Mouse (Mus musculus) kidney, adult 2 months (tissue): ENCODE results near the gene Pga5. TPM values are rescaled to one million over a fixed set of nuclear protein-coding genes. Genes with fewer than 3 reads are reported as not detected.

Experiments used
- DNase-seq: peaks from one replicate; pipeline ENCODE4 v3.0.0; 2021
- H3K27ac ChIP-seq: fragments of 200-500 bp; 2 replicates; pipeline ENCODE4 v1.5.1; 2012; ENCODE audit warnings: low read depth, low read length, control low read depth, inconsistent platforms; ENCODE audit not compliant: insufficient read depth
- H3K27me3 ChIP-seq: fragments of 200-500 bp; replicated peaks from 2 replicates; pipeline ENCODE4 v1.6.1; 2012; ENCODE audit warnings: mild to moderate bottlenecking, moderate library complexity, low read length, inconsistent platforms; ENCODE audit not compliant: control insufficient read depth, insufficient read depth
- H3K36me3 ChIP-seq: fragments of 200-500 bp; 2 replicates; pipeline ENCODE4 v1.6.1; 2012; ENCODE audit warnings: mild to moderate bottlenecking, moderate library complexity, low read length, inconsistent platforms; ENCODE audit not compliant: control insufficient read depth, insufficient read depth
- H3K4me1 ChIP-seq: fragments of 200-500 bp; 2 replicates; pipeline ENCODE4 v1.6.1; 2011; ENCODE audit warnings: low read length; ENCODE audit not compliant: control insufficient read depth, insufficient read depth
- H3K4me3 ChIP-seq: fragments of 200-500 bp; 2 replicates; pipeline ENCODE4 v1.5.1; 2011; ENCODE audit warnings: mild to moderate bottlenecking, low read depth, low read length, control low read depth; ENCODE audit not compliant: insufficient read depth
- CTCF ChIP-seq: fragments of 200-500 bp; conservative IDR thresholded peaks from 2 replicates; pipeline ENCODE4 v1.5.1; 2011; ENCODE audit warnings: low read depth, mild to moderate bottlenecking, control low read depth, low read length, moderate library complexity, mixed read lengths; ENCODE audit not compliant: insufficient read depth, insufficient read length
- POLR2A ChIP-seq: fragments of 200-500 bp; IDR thresholded peaks from one replicate; pipeline ENCODE4 v1.6.1; 2011; ENCODE audit warnings: low read depth, low read length, control low read depth
- WGBS: fragments of 180-500 bp; shearing (Covaris S2); methylation state at CpG from one replicate; pipeline ENCODE4 v1.1.7; 2018; 5-methylcytosine and 5-hydroxymethylcytosine counted together
- polyA plus RNA-seq: library from polyadenylated mRNA; depleted of rRNA; stranded (reverse); fragments of >200 nt; gene quantifications from 2 replicates; pipeline ENCODE4 v1.2.3, GENCODE M21; 2012; rRNA removed

Pga5 gene
- 0.80 and 1.0 TPM in 2 replicates for polyA plus RNA-seq

- Histone ChIP-seq H3K4me1 (no peaks in the 10 kb centered on the region), H3K27ac (no peak within 1 kb of the TSS), H3K36me3 (no peaks in the 10 kb centered on the region), H3K27me3 (no peaks in the 10 kb centered on the region), H3K4me3 (no peak within 1 kb of the TSS)
- DNase-seq, result peak; percentile 90
- TF ChIP-seq POLR2A, result no peak
- TF ChIP-seq CTCF, result peak; percentile 96
- 28% methylated on average over 6 of the region's 6 CpGs for WGBS
Measured at GRCm38 (mm10) chr19:10677915-10678771, at the start of gene Pga5. Gene Pga5 (minus strand): TSS chr19:10678071.

- H3K36me3 ChIP-seq, result no peaks in the 10 kb centered on the region
Measured at GRCm38 (mm10) chr19:10724629-10725363, 46.9 kb upstream of the Pga5 start.

GRCm38 (mm10) chr19:10723649-10724048, 45.8 kb upstream of the Pga5 start:
- WGBS, result 71% methylated on average over 5 of the region's 5 CpGs
- DNase-seq, result no peak
- Histone ChIP-seq H3K27me3 (no peaks in the 10 kb centered on the region), H3K4me1 (no peaks in the 10 kb centered on the region), H3K27ac (no peak overlapping the region), H3K36me3 (no peaks in the 10 kb centered on the region), H3K4me3 (no peak overlapping the region)
- no peak for TF ChIP-seq CTCF
- no peak for TF ChIP-seq POLR2A

More at GRCm38 (mm10) chr19:10724629-10725363, 46.9 kb upstream of the Pga5 start:
- H3K27me3 ChIP-seq, result no peaks in the 10 kb centered on the region
- no peak for DNase-seq
- 77% methylated on average over 13 of the region's 13 CpGs for WGBS
- H3K27ac ChIP-seq, result no peak overlapping the region
- H3K4me1 ChIP-seq, result no peaks in the 10 kb centered on the region
- H3K4me3 ChIP-seq, result no peak overlapping the region
- no peak for TF ChIP-seq CTCF
- TF ChIP-seq POLR2A, result no peak

GRCm38 (mm10) chr19:10723084-10723483, 45.2 kb upstream of the Pga5 start:
- no peaks in the 10 kb centered on the region for H3K4me1 ChIP-seq
- DNase-seq, result no peak
- no peak overlapping the region for H3K27ac ChIP-seq
- H3K36me3 ChIP-seq, result no peaks in the 10 kb centered on the region
- no peak for TF ChIP-seq CTCF
- TF ChIP-seq POLR2A, result no peak
- H3K27me3 ChIP-seq, result no peaks in the 10 kb centered on the region
- H3K4me3 ChIP-seq, result no peak overlapping the region
- 29% methylated on average over 13 of the region's 13 CpGs for WGBS

- H3K27ac ChIP-seq, result no peak overlapping the region
- DNase-seq, result no peak
- H3K4me1 ChIP-seq, result no peaks in the 10 kb centered on the region
- H3K36me3 ChIP-seq, result no peaks in the 10 kb centered on the region
- H3K27me3 ChIP-seq, result no peaks in the 10 kb centered on the region
- no peak overlapping the region for H3K4me3 ChIP-seq
- WGBS, result 58% methylated on average over 5 of the region's 5 CpGs
- TF ChIP-seq POLR2A (no peak), CTCF (no peak)
Measured at GRCm38 (mm10) chr19:10721064-10721463, 43.2 kb upstream of the Pga5 start.

DNA sequence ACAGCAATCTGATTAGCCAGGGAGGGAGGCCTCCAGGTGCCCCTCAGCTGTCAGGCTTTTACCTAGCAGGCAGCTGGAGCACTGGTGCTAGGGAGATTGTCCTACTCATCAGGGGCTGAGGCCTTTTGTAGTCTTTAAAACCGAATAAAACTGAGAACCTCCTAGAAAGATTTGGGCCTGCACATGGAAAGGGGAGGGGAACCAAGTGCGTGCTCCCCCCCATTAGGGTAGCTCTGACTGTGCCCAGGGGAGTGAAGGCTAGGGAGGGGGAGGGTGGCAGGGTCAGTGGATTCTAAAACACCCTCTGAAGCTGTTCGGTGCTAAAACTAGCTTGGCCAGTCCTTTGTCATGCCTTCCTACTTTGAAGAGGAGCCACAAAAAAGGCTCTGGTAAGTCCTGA, 42.7 kb upstream of the Pga5 start:
- Histone ChIP-seq H3K4me1 (no peaks in the 10 kb centered on the region), H3K4me3 (no peak overlapping the region), H3K36me3 (no peaks in the 10 kb centered on the region), H3K27ac (no peak overlapping the region), H3K27me3 (no peaks in the 10 kb centered on the region)
- DNase-seq, result no peak
- TF ChIP-seq POLR2A (no peak), CTCF (no peak)
- WGBS, result 38% methylated on average over 3 of the region's 3 CpGs

DNA sequence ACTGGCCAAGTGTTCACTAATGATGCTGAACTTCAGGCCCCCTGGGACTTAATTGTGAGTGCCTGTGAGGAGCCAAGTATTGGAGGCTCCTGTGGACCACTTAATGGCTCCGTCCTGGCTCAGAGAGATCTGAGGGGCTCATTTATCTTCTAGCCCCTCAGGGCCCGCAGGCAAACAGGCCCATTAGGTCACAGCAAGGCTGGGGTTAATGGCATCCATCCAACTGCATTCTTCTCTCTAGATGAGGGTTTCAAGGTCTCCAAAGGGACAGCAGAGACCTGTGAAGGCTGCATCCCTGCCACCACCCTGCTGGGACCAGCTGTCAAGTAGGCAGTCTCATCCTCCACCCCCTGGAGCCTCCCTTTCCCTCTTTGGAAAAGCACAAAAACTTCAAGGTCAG, 41.9 kb upstream of the Pga5 start:
- DNase-seq, result no peak
- 71% methylated on average over 2 of the region's 2 CpGs for WGBS
- Histone ChIP-seq H3K27ac (no peak overlapping the region), H3K36me3 (no peaks in the 10 kb centered on the region), H3K4me1 (0 out of 2 replicates have a peak, but pooled peaks cover 2% of the 10 kb centered on the region), H3K4me3 (no peak overlapping the region), H3K27me3 (no peaks in the 10 kb centered on the region)
- TF ChIP-seq POLR2A (no peak), CTCF (no peak)
